Mouse (Mus musculus): ENCODE measurements around the gene Mdp1. TPM values are rescaled to one million over a fixed set of nuclear protein-coding genes. Genes with fewer than 3 reads are reported as not detected.
A peak's percentile ranks its signal among the peaks of the same experiment; 100 is the strongest.

Gene Mdp1
- polyA plus RNA-seq, 1 experiment: 46.8 TPM

GRCm38 (mm10) chr14:55649884-55650283 is 10.4 kb downstream of the Mdp1 start, which contains the start of gene Tssk4:
Gene Tssk4 (plus strand): TSS chr14:55650184.
- no peak for TF ChIP-seq POLR2A (IDR thresholded peaks at IDR 0.05; ENCODE audit: extremely low read depth, insufficient read depth, low read length)
- no peak for TF ChIP-seq CTCF (IDR thresholded peaks at IDR 0.05; ENCODE audit: extremely low read depth, insufficient read depth, low read length)
- H3K27ac ChIP-seq (ENCODE audit: insufficient read depth, low read length): no peak within 1 kb of the TSS
- no peaks in the 10 kb centered on the region for H3K4me1 ChIP-seq (ENCODE audit: control insufficient read depth, insufficient read depth, low read length)
- no peak within 1 kb of the TSS for H3K4me3 ChIP-seq (ENCODE audit: insufficient read depth, low read length)

DNA sequence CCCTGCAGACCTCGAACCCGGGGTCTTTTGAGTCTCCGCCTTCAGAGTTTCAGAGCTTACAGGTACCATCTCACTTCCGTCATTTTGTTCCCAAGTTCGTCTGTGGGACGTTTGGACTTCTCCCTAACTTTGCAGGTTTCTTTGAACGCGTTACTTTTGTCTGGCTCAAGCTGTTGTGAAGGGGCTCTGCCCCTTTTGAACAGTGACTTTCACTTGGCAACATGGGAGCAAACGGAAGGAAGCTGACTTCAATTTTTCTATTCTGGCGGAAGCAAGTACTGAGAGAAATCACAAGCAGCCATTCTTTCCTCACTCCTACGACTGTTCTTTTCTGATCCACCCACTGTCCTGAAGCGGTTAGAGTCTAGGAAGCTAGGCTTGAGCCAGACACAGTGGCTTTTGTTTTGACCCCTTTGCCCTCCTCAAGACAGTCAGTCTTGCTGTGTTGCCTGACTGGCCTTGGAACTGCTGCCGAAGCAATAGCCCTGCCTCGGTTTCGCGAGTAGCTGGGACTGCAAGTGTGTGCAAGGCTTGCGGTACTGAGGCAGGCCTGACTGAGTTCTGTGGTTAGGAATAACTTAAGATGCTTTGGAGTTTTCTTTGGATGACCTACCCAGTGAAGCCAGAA is 15.9 kb downstream of the Mdp1 start:
- TF ChIP-seq CTCF (IDR thresholded peaks at IDR 0.05; ENCODE audit: extremely low read depth, insufficient read depth, low read length) (no peak), POLR2A (IDR thresholded peaks at IDR 0.05; ENCODE audit: extremely low read depth, insufficient read depth, low read length) (no peak)
- Histone ChIP-seq H3K4me1 (ENCODE audit: control insufficient read depth, insufficient read depth, low read length) (peaks cover 7% of the 10 kb centered on the region; the same call in 1 of the 2 replicates), H3K4me3 (ENCODE audit: insufficient read depth, low read length) (peak overlapping the region; percentile 76), H3K27ac (ENCODE audit: insufficient read depth, low read length) (no peak overlapping the region)

DNA sequence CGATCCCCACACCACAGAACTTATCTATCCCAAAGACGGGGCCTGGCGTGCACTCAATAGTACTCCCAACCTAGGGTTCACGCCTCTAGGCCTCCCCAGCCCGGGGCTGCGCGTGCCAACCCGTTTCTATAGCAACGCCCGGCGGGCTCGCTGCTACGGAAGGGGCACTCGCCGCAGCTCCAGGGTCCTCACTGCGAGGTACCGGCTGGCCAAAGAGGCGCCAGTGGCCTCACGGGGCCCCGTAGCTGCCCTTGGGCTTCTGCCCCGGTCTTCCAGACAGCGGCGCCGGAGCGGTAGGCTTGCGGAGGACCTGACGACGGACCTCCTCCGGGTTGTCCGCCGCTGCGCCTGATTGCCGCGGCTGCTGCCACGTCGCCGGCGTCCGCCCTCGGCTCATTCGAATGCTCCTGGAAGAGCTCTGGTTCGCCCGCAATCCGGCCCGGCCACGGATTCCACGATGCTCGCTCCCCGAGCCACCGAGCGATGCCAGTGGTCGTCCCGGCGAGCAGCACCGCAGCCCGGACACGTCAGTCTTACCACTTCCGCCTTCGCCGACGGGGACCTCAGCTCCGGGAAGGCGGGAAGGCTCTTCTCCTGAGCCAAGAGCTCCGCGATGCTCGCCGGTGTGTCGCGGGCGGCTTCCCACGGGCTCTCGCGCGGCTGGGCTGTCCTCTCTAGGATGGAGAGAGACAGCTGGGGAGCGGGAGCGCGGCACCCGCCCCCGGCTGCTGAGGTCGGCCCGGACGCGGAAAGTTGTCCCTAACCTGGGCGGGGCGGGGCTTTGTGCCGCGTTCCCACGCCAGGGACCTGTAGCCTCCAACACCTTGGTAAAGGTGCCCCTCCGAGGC is 17.0 kb downstream of the Mdp1 start, which contains the start of gene Tm9sf1:
Gene Tm9sf1 (minus strand): TSS at position 747 of the 848 bp plus-strand sequence.
- Histone ChIP-seq H3K4me3 (ENCODE audit: insufficient read depth, low read length) (peak within 1 kb of the TSS; percentile 76), H3K4me1 (ENCODE audit: control insufficient read depth, insufficient read depth, low read length) (peaks cover 7% of the 10 kb centered on the region; the same call in 1 of the 2 replicates), H3K27ac (ENCODE audit: insufficient read depth, low read length) (peak within 1 kb of the TSS; percentile 95)
- TF ChIP-seq POLR2A (IDR thresholded peaks at IDR 0.05; ENCODE audit: extremely low read depth, insufficient read depth, low read length): peak; percentile 36; the same call in 1 of the 2 replicates
- no peak for TF ChIP-seq CTCF (IDR thresholded peaks at IDR 0.05; ENCODE audit: extremely low read depth, insufficient read depth, low read length)

DNA sequence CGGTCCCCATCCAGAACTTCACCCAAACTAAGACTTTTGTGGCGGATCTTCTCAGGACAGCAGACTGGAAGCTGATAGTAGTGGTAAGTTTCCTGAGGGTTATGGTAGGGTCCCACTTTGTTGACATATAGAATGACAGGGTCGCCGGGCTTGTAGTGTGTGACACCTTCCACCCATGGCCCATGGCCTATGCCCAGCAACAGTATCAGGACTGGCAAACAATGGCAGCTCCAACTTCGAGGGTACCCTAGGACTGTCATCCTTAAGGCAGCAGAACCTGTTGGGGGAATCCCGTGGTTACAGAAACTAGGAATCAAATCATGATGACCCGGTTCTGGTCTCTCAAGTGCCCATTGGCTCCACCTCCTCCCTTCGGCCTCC is 17.6 kb downstream of the Mdp1 start:
- no peak for TF ChIP-seq CTCF (IDR thresholded peaks at IDR 0.05; ENCODE audit: extremely low read depth, insufficient read depth, low read length)
- TF ChIP-seq POLR2A (IDR thresholded peaks at IDR 0.05; ENCODE audit: extremely low read depth, insufficient read depth, low read length): no peak
- peaks cover 7% of the 10 kb centered on the region; the same call in 1 of the 2 replicates for H3K4me1 ChIP-seq (ENCODE audit: control insufficient read depth, insufficient read depth, low read length)
- peak overlapping the region; percentile 76 for H3K4me3 ChIP-seq (ENCODE audit: insufficient read depth, low read length)
- H3K27ac ChIP-seq (ENCODE audit: insufficient read depth, low read length): peak overlapping the region; percentile 95; the same call in 1 of the 2 replicates

GRCm38 (mm10) chr14:55641291-55641690 is 19.0 kb downstream of the Mdp1 start:
- Histone ChIP-seq H3K27ac (ENCODE audit: insufficient read depth, low read length) (no peak overlapping the region), H3K4me3 (ENCODE audit: insufficient read depth, low read length) (no peak overlapping the region), H3K4me1 (ENCODE audit: control insufficient read depth, insufficient read depth, low read length) (peaks cover 7% of the 10 kb centered on the region; the same call in 1 of the 2 replicates)
- TF ChIP-seq POLR2A (IDR thresholded peaks at IDR 0.05; ENCODE audit: extremely low read depth, insufficient read depth, low read length) (no peak), CTCF (IDR thresholded peaks at IDR 0.05; ENCODE audit: extremely low read depth, insufficient read depth, low read length) (no peak)

DNA sequence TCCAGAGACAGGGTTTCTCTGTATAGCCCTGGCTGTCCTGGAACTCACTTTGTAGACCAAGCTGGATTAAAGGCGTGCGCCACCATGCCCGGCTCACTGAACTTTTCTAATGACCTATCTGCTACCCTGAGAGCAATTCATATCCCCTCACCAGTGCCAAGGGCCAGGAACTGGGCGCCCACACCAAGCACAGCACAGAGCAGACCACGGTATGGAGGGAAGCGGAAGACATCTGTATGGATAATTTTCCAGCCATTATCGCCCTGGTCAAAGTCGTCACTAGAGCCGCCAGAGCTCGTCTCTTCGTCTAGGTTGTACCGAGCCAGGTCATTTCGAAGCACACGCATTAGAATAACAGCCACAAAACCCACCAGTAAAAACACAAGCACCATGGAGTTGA is 19.5 kb downstream of the Mdp1 start:
- Histone ChIP-seq H3K27ac (ENCODE audit: insufficient read depth, low read length) (no peak overlapping the region), H3K4me1 (ENCODE audit: control insufficient read depth, insufficient read depth, low read length) (peaks cover 7% of the 10 kb centered on the region; the same call in 1 of the 2 replicates), H3K4me3 (ENCODE audit: insufficient read depth, low read length) (no peak overlapping the region)
- TF ChIP-seq POLR2A (IDR thresholded peaks at IDR 0.05; ENCODE audit: extremely low read depth, insufficient read depth, low read length) (no peak), CTCF (IDR thresholded peaks at IDR 0.05; ENCODE audit: extremely low read depth, insufficient read depth, low read length) (no peak)

DNA sequence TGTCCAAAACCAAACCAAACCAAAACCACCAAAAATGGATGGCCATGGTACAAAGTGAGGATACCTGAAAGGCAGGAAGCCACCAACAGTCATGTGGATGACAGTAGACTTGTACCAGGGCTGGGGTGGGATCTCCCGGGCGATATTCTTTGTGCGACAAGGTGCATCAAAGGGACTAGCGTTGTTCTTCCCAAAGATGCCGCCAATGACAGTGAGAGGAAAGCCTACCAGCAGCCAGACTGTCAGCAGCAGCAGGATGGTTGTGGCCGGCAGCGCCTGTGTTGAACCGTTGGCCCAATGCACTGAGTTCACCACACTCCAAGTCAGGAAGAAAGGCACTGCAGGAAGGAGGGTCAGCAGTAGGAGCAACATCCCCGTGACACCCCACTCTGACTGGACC is 22.5 kb downstream of the Mdp1 start, which contains the start of gene Gm49378:
Gene Gm49378 (minus strand): TSS at position 101 of the 400 bp plus-strand sequence.
- H3K27ac ChIP-seq (ENCODE audit: insufficient read depth, low read length): no peak within 1 kb of the TSS
- H3K4me1 ChIP-seq (ENCODE audit: control insufficient read depth, insufficient read depth, low read length): peaks cover 1% of the 10 kb centered on the region; the same call in 1 of the 2 replicates
- no peak within 1 kb of the TSS for H3K4me3 ChIP-seq (ENCODE audit: insufficient read depth, low read length)
- no peak for TF ChIP-seq CTCF (IDR thresholded peaks at IDR 0.05; ENCODE audit: extremely low read depth, insufficient read depth, low read length)

- Histone ChIP-seq H3K4me3 (ENCODE audit: insufficient read depth, low read length) (peak within 1 kb of the TSS; percentile 67), H3K27ac (ENCODE audit: insufficient read depth, low read length) (no peak within 1 kb of the TSS), H3K4me1 (ENCODE audit: control insufficient read depth, insufficient read depth, low read length) (no peaks in the 10 kb centered on the region)
- TF ChIP-seq POLR2A (IDR thresholded peaks at IDR 0.05; ENCODE audit: extremely low read depth, insufficient read depth, low read length) (peak; percentile 98), CTCF (IDR thresholded peaks at IDR 0.05; ENCODE audit: extremely low read depth, insufficient read depth, low read length) (no peak)
Observed at GRCm38 (mm10) chr14:55635523-55636007, 24.7 kb downstream of the Mdp1 start, which contains the start of gene Ipo4. Gene Ipo4 (minus strand): TSS chr14:55635957.

- H3K27ac ChIP-seq (ENCODE audit: insufficient read depth, low read length): no peak overlapping the region
- no peaks in the 10 kb centered on the region for H3K4me1 ChIP-seq (ENCODE audit: control insufficient read depth, insufficient read depth, low read length)
- no peak for TF ChIP-seq POLR2A (IDR thresholded peaks at IDR 0.05; ENCODE audit: extremely low read depth, insufficient read depth, low read length)
- TF ChIP-seq CTCF (IDR thresholded peaks at IDR 0.05; ENCODE audit: extremely low read depth, insufficient read depth, low read length): no peak
- peak overlapping the region; percentile 67 for H3K4me3 ChIP-seq (ENCODE audit: insufficient read depth, low read length)
Observed at GRCm38 (mm10) chr14:55634874-55635522, 25.3 kb downstream of the Mdp1 start.
